8 mouse cellular contexts compared by ENCODE assay signal in genomic region chr12:71748731-71749130, GRCm38 (mm10).
DNase-seq lines count a peak whose midpoint lies in the region; ATAC-seq lines count a peak whose summit lies in the region.

No protein-coding gene starts in this region.

- H3K27ac ChIP-seq in forebrain, embryonic 15.5 days (replicated peaks), result peak overlapping the region; percentile 79
- no peak overlapping the region for H3K27ac ChIP-seq in forebrain, embryonic 11.5 days (ENCODE audit: low read depth, low read length)

- H3K4me3 ChIP-seq in forebrain, embryonic 15.5 days, result no peak overlapping the region
- no peak overlapping the region for H3K4me3 ChIP-seq in forebrain, embryonic 11.5 days (ENCODE audit: low read depth, low read length)

- peaks cover 36% of the 10 kb centered on the region for H3K4me1 ChIP-seq in forebrain, embryonic 15.5 days
- no peaks in the 10 kb centered on the region for H3K4me1 ChIP-seq in forebrain, embryonic 11.5 days (replicated peaks; ENCODE audit: control insufficient read depth, insufficient read depth, low read length)

- 47% methylated on average over 4 of the region's 4 CpGs for WGBS in forebrain, embryonic 15.5 days
- WGBS in forebrain, embryonic 11.5 days, result 73% methylated on average over 4 of the region's 4 CpGs

- no peaks in the 10 kb centered on the region for H3K36me3 ChIP-seq in forebrain, embryonic 15.5 days
- no peaks in the 10 kb centered on the region for H3K36me3 ChIP-seq in forebrain, embryonic 11.5 days (ENCODE audit: control insufficient read depth, insufficient read depth, low read length)

- H3K9me3 ChIP-seq in forebrain, embryonic 15.5 days, result no peaks in the 10 kb centered on the region
- no peaks in the 10 kb centered on the region for H3K9me3 ChIP-seq in forebrain, embryonic 11.5 days (ENCODE audit: control insufficient read depth, low read length)

- peak overlapping the region; percentile 5; the same call in 1 of the 2 replicates for H3K4me2 ChIP-seq in forebrain, embryonic 15.5 days (replicated peaks)
- no peak overlapping the region for H3K4me2 ChIP-seq in forebrain, embryonic 11.5 days (ENCODE audit: low read depth, low read length, severe bottlenecking)

- peak; percentile 84 for ATAC-seq in forebrain, embryonic 15.5 days (replicated peaks)
- no peak for ATAC-seq in forebrain, embryonic 11.5 days (replicated peaks; ENCODE audit: low FRiP score)

- DNase-seq in forebrain, embryonic 11.5 days (ENCODE audit: low spot score), result no peak
- DNase-seq in cerebellum, adult 9-11 months, result peak; percentile 66
- peak; percentile 26 to 59 for DNase-seq in gastrocnemius, postnatal 36 days
- peak; percentile 40 for DNase-seq in kidney, adult 18-20 months
- DNase-seq in left cerebral cortex, postnatal 10 days (ENCODE audit: extremely low spot score in 1 of 2, low spot score in 2 of 2), result peak; percentile 81 to 86
- DNase-seq in right cerebral cortex, adult 2 months (ENCODE audit: low spot score in 2 of 2), result peak; percentile 87 to 88
- no peak for DNase-seq in spleen, postnatal 4 days (ENCODE audit: low spot score in 2 of 2)

- no peaks in the 10 kb centered on the region for H3K27me3 ChIP-seq in forebrain, embryonic 15.5 days
- H3K27me3 ChIP-seq in forebrain, embryonic 11.5 days (ENCODE audit: control insufficient read depth, insufficient read depth, low read length), result no peaks in the 10 kb centered on the region

- no peak overlapping the region for H3K9ac ChIP-seq in forebrain, embryonic 15.5 days (replicated peaks)
- no peak overlapping the region for H3K9ac ChIP-seq in forebrain, embryonic 11.5 days (ENCODE audit: low read length)

- intact Hi-C loops in gastrocnemius, postnatal 36 days (cut with DNase I), result no loop called here
- intact Hi-C loops in left cerebral cortex, postnatal 10 days (cut with DNase I), result no loop called here

Comparison
In these comparisons a context has a peak if more than half of its experiments do, and no peak if none do; other contexts are left out.
1. DNase-seq: peak in cerebellum, adult 9-11 months (single experiment), gastrocnemius, postnatal 36 days (2 of 2), kidney, adult 18-20 months (single experiment), left cerebral cortex, postnatal 10 days (2 of 2) and right cerebral cortex, adult 2 months (2 of 2); none in forebrain, embryonic 11.5 days (single experiment) and spleen, postnatal 4 days (0 of 2).